Mouse (Mus musculus) C2C12 (cell line): ENCODE results near the gene Lexm.

Experiments
- CEBPB ChIP-seq: IDR thresholded peaks from one replicate; pipeline ENCODE4 v1.6.1; 2011; ENCODE audit warnings: low read depth, mild to moderate bottlenecking, control low read depth, moderate library complexity
- CTCF ChIP-seq: IDR thresholded peaks from one replicate; pipeline ENCODE4 v1.5.1; 2011; ENCODE audit not compliant: control insufficient read depth, insufficient read depth, insufficient read length
- MAX ChIP-seq: IDR thresholded peaks from one replicate; pipeline ENCODE4 v1.6.1; 2011; ENCODE audit warnings: mild to moderate bottlenecking, control low read depth
- USF1 ChIP-seq: IDR thresholded peaks from one replicate; pipeline ENCODE4 v1.6.1; 2011; ENCODE audit warnings: low read depth, mild to moderate bottlenecking, control low read depth, moderate library complexity

DNA sequence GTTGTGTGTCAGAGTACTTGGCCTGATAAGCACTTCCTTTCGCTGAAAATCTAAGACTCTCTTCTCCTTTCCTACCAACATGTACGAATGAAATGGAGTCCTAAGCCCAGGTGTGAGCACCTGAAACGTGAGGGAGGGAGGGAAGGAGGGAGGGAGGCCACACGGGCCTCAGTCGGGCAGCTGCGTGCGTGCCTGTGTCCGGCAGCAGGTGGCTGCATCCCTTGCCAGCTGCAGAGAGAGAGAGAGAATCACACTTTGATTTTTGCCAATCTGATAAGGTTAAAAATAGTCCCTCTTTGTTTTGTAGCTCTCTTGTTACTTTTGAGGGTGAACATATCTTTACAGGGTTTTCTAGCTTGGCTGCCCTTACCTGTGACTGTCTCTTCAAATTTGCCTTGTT, 42.0 kb downstream of the Lexm start:
- TF ChIP-seq CTCF = no peak
- TF ChIP-seq CEBPB = no peak
- no peak for TF ChIP-seq USF1
- no peak for TF ChIP-seq MAX
